Mouse (Mus musculus): ENCODE measurements around the gene Gps2. TPM values are rescaled to one million over a fixed set of nuclear protein-coding genes. Genes with fewer than 3 reads are reported as not detected.
A peak's percentile ranks its signal among the peaks of the same experiment; 100 is the strongest.

The Gps2 gene
- total and polyA plus RNA-seq, 3 experiments, result 25.0 to 73.6 (median 29.4) TPM

GRCm38 (mm10) chr11:69945997-69946891 is 32.6 kb downstream of the Gps2 start:
- no peak overlapping the region for H3K9ac ChIP-seq (ENCODE audit: insufficient read depth, low read depth)
- H3K4me2 ChIP-seq (ENCODE audit: insufficient read depth, low read depth, poor library complexity, severe bottlenecking), result peak overlapping the region; percentile 17
- no peak for TF ChIP-seq USF1 (IDR thresholded peaks at IDR 0.05; ENCODE audit: low read depth, low read length)
- TF ChIP-seq RCOR1 (conservative IDR thresholded peaks at IDR 0.05; ENCODE audit: low read depth, low read length), result no peak
- no peak for TF ChIP-seq MXI1 (IDR thresholded peaks at IDR 0.05; ENCODE audit: low read depth, low read length)
- TF ChIP-seq EP300 (IDR thresholded peaks at IDR 0.05; ENCODE audit: low read length), result peak; percentile 49; the same call in 1 of the 2 replicates
- TF ChIP-seq KAT2A (IDR thresholded peaks at IDR 0.05; ENCODE audit: insufficient replicate concordance, low read length), result no peak
- 0 out of 2 replicates have a peak, but pooled peaks have one; percentile 25 for TF ChIP-seq ETS1 (conservative IDR thresholded peaks at IDR 0.05; ENCODE audit: low read depth, low read length)
- no peak for TF ChIP-seq ZMIZ1 (IDR thresholded peaks at IDR 0.05; ENCODE audit: low read depth, low read length)
- TF ChIP-seq POLR2AphosphoS2 (IDR thresholded peaks at IDR 0.05; ENCODE audit: low read depth, low read length), result no peak
- no peak for TF ChIP-seq CHD2 (IDR thresholded peaks at IDR 0.05; ENCODE audit: low read length)
- peak; percentile 11; the same call in 1 of the 2 replicates for TF ChIP-seq SIN3A (IDR thresholded peaks at IDR 0.05; ENCODE audit: low read length)
- no peak for TF ChIP-seq UBTF (IDR thresholded peaks at IDR 0.05; ENCODE audit: low read depth, low read length)
- peak; percentile 25; the same call in 1 of the 2 replicates for TF ChIP-seq MEF2A (IDR thresholded peaks at IDR 0.05; ENCODE audit: borderline replicate concordance, low read depth, low read length)
- no peak for TF ChIP-seq ELF1 (IDR thresholded peaks at IDR 0.05; ENCODE audit: low read depth, low read length)
- TF ChIP-seq CTCF (conservative IDR thresholded peaks at IDR 0.05 in 1 of 2, IDR thresholded peaks at IDR 0.05 in 1 of 2; ENCODE audit: low read depth in 2 of 2, low read length in 2 of 2), result no peak
- no peak for TF ChIP-seq SMC3 (IDR thresholded peaks at IDR 0.05; ENCODE audit: low read depth, low read length)
- no peak for TF ChIP-seq MYC (IDR thresholded peaks at IDR 0.05; ENCODE audit: low read depth, low read length)
- TF ChIP-seq JUN (IDR thresholded peaks at IDR 0.05; ENCODE audit: insufficient read depth, low read depth, low read length), result no peak
- TF ChIP-seq IRF4 (IDR thresholded peaks at IDR 0.05; ENCODE audit: low read depth, low read length), result peak; percentile 54
- TF ChIP-seq E2F4 (IDR thresholded peaks at IDR 0.05; ENCODE audit: insufficient replicate concordance, low read depth, low read length), result no peak
- no peak for TF ChIP-seq ZKSCAN1 (IDR thresholded peaks at IDR 0.05; ENCODE audit: borderline replicate concordance, low read depth, low read length)
- no peak for TF ChIP-seq NELFE (IDR thresholded peaks at IDR 0.05; ENCODE audit: low read depth, low read length)
- peak; percentile 24; the same call in 1 of the 2 replicates for TF ChIP-seq TCF12 (IDR thresholded peaks at IDR 0.05; ENCODE audit: low read depth, low read length)
- no peak for TF ChIP-seq ZC3H11A (IDR thresholded peaks at IDR 0.05; ENCODE audit: low read depth, low read length)
- no peak for TF ChIP-seq MAX (IDR thresholded peaks at IDR 0.05; ENCODE audit: low read length)
- no peak for TF ChIP-seq GABPA (IDR thresholded peaks at IDR 0.05; ENCODE audit: insufficient replicate concordance, low read depth, low read length)
- TF ChIP-seq TBP (conservative IDR thresholded peaks at IDR 0.05; ENCODE audit: low read depth, low read length), result no peak
- TF ChIP-seq RAD21 (IDR thresholded peaks at IDR 0.05; ENCODE audit: low read depth, low read length), result no peak
- no peak for TF ChIP-seq MAZ (IDR thresholded peaks at IDR 0.05; ENCODE audit: low read depth, low read length)
- TF ChIP-seq CHD1 (IDR thresholded peaks at IDR 0.05; ENCODE audit: low read depth, low read length), result no peak
- TF ChIP-seq BHLHE40 (IDR thresholded peaks at IDR 0.05; ENCODE audit: low read depth, low read length), result peak; percentile 13; the same call in 1 of the 2 replicates
- TF ChIP-seq MAFK (IDR thresholded peaks at IDR 0.05; ENCODE audit: insufficient replicate concordance, low read length), result no peak
- peak; percentile 21; the same call in 1 of the 2 replicates for TF ChIP-seq HCFC1 (IDR thresholded peaks at IDR 0.05; ENCODE audit: low read depth, low read length)
- TF ChIP-seq USF2 (conservative IDR thresholded peaks at IDR 0.05; ENCODE audit: low read depth, low read length), result no peak
- 0 out of 2 replicates have a peak, but pooled peaks have one; percentile 33 for TF ChIP-seq POLR2A (IDR thresholded peaks at IDR 0.05; ENCODE audit: low read depth, low read length)
- TF ChIP-seq PAX5 (IDR thresholded peaks at IDR 0.05; ENCODE audit: low read length), result no peak
- TF ChIP-seq ZNF384 (IDR thresholded peaks at IDR 0.05; ENCODE audit: low read depth, low read length), result no peak
- no peak for TF ChIP-seq JUND (conservative IDR thresholded peaks at IDR 0.05; ENCODE audit: low read depth, low read length)
- 0 out of 2 replicates have a peak, but pooled peaks have one; percentile 15 for TF ChIP-seq NRF1 (IDR thresholded peaks at IDR 0.05; ENCODE audit: low read depth, low read length)
- H3K79me2 ChIP-seq (replicated peaks; ENCODE audit: control insufficient read depth, extremely low read depth, insufficient read depth, poor library complexity, severe bottlenecking), result no peaks in the 10 kb centered on the region
- in situ Hi-C loops (cut with MboI; ENCODE audit: low pct_ligation_motif_present, low pct_unique_long_range_greater_than_20kb, low sequenced_read_pairs), result no loop called here
- H3K27ac ChIP-seq (ENCODE audit: insufficient read depth, low read depth), result no peak overlapping the region
- no peak overlapping the region for H3K4me3 ChIP-seq (replicated peaks in 1 of 3; ENCODE audit: low read depth in 2 of 3, low read length in 2 of 3, poor library complexity in 1 of 3)
- H3K36me3 ChIP-seq (replicated peaks in 1 of 2; ENCODE audit: control insufficient read depth in 1 of 2, insufficient read depth in 1 of 2, low read length in 1 of 2), result peaks cover 0 to 15% of the 10 kb centered on the region in 2 experiments
- H3K4me1 ChIP-seq (ENCODE audit: control insufficient read depth in 1 of 2, insufficient read depth in 2 of 2), result peaks cover 21 to 36% of the 10 kb centered on the region in 2 experiments
- DNase-seq (ENCODE audit: extremely low read depth), result peak; percentile 61
- peaks cover 11% of the 10 kb centered on the region for H3K27me3 ChIP-seq (replicated peaks)
- no peaks in the 10 kb centered on the region for H3K9me3 ChIP-seq (replicated peaks; ENCODE audit: low read length)
- dilution Hi-C loops (cut with MboI; ENCODE audit: extremely low pct_ligation_motif_present, extremely low pct_unique_long_range_greater_than_20kb, low sequenced_read_pairs), result no loop called here
